Mouse (Mus musculus) ES-E14 (cell line): Measurements from ENCODE around the gene Htr6. TPM values are rescaled to one million over a fixed set of nuclear protein-coding genes. Genes with fewer than 3 reads are reported as not detected.

Source experiments
- DNase-seq: peaks from one replicate; pipeline ENCODE4 v3.0.0-alpha.2; 2013; ENCODE audit warnings: low read depth, low spot score
- H3K27ac ChIP-seq: 2 replicates; pipeline ENCODE4 v1.5.1; 2012; ENCODE audit warnings: low read depth, mild to moderate bottlenecking, low read length, moderate library complexity, mixed read lengths; ENCODE audit not compliant: poor library complexity, insufficient read depth, severe bottlenecking
- H3K36me3 ChIP-seq: 2 replicates; pipeline ENCODE4 v1.6.1; 2012; ENCODE audit warnings: mild to moderate bottlenecking, low read length, moderate library complexity, mixed read lengths; ENCODE audit not compliant: control insufficient read depth, poor library complexity, insufficient read depth, severe bottlenecking
- H3K4me1 ChIP-seq, 2 experiments: fragments of 150-350 bp in 1 of 2; sonication (generic) in 1 of 2; 2 replicates each; pipeline ENCODE4 v1.6.1; 2012; ENCODE audit warnings: low read length in 2 of 2, mild to moderate bottlenecking in 1 of 2, mixed read lengths in 1 of 2; ENCODE audit not compliant: control insufficient read depth in 2 of 2, insufficient read depth in 2 of 2, poor library complexity in 1 of 2
- H3K4me3 ChIP-seq, 2 experiments: fragments of 150-350 bp in 1 of 2; sonication (generic) in 1 of 2; 2 replicates each; pipeline ENCODE4 v1.5.1; 2012; ENCODE audit warnings: low read length in 2 of 2, low read depth in 1 of 2, mild to moderate bottlenecking in 1 of 2, mixed read lengths in 1 of 2; ENCODE audit not compliant: insufficient read depth in 1 of 2, poor library complexity in 1 of 2, severe bottlenecking in 1 of 2
- H3K9ac ChIP-seq: 2 replicates; pipeline ENCODE4 v1.6.1; 2012; ENCODE audit warnings: low read depth, mild to moderate bottlenecking, low read length, mixed read lengths; ENCODE audit not compliant: poor library complexity, insufficient read depth, severe bottlenecking
- H3K9me3 ChIP-seq: fragments of 150-350 bp; sonication (generic); 2 replicates; pipeline ENCODE4 v1.6.1; 2012; ENCODE audit warnings: low read depth, mild to moderate bottlenecking, low read length; ENCODE audit not compliant: control insufficient read depth, insufficient read depth
- CHD2 ChIP-seq: IDR thresholded peaks from 2 replicates; pipeline ENCODE4 v1.6.1; 2014; ENCODE audit warnings: mild to moderate bottlenecking, low read depth, low read length, inconsistent platforms
- HCFC1 ChIP-seq: IDR thresholded peaks from 2 replicates; pipeline ENCODE4 v1.6.1; 2012; ENCODE audit warnings: low read length, inconsistent platforms, borderline replicate concordance; ENCODE audit not compliant: insufficient read depth
- MAFK ChIP-seq: IDR thresholded peaks from 2 replicates; pipeline ENCODE4 v1.6.1; 2014; ENCODE audit warnings: mild to moderate bottlenecking, low read depth, low read length, inconsistent platforms; ENCODE audit not compliant: insufficient read depth
- ZC3H11A ChIP-seq: IDR thresholded peaks from 2 replicates; pipeline ENCODE4 v1.6.1; 2012; ENCODE audit warnings: low read depth, mild to moderate bottlenecking, inconsistent platforms, low read length, borderline replicate concordance
- ZNF384 ChIP-seq: IDR thresholded peaks from 2 replicates; pipeline ENCODE4 v1.6.1; 2012; ENCODE audit warnings: low read depth, low read length, inconsistent platforms
- in situ Hi-C, 2 experiments: fragments of 600-800 bp; cut with MboI; formaldehyde crosslinking; loops; one replicate each; pipeline ENCODE4 v1.15.1; 2025; ENCODE audit warnings: low sequenced_read_pairs in 2 of 2, inconsistent platforms in 1 of 2; ENCODE audit not compliant: unreplicated experiment in 2 of 2
- total RNA-seq: library from RNA; depleted of rRNA; stranded (reverse); fragments of 300-350 nt; gene quantifications from 2 replicates; pipeline ENCODE4 v1.2.3, GENCODE M21; 2012

The Htr6 gene
- total RNA-seq, 1 experiment, result 0.13 TPM

DNA sequence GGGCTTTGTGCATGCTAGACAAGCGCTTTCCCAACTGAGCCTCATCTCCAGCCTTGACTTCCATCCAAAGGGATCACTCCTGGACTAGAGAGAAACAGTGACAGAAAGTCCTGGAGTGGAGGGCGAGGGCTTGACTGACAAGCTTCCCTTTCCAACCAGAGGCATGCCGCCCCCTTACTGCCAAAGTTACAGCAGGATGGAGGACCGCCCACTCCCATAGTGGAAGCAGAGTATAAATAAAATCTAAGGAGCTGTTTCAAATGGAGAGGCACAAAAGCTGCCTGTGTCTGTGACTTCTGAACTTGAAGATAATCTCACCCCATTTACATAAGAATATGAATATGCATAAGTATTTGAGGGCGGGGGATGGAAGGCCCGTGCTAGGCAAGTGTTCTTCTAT, 26.9 kb downstream of the Htr6 start:
- H3K9me3 ChIP-seq, result no peaks in the 10 kb centered on the region
- in situ Hi-C loops, result no loop called here
- no peaks in the 10 kb centered on the region for H3K36me3 ChIP-seq
- H3K4me1 ChIP-seq, result no peaks in the 10 kb centered on the region
- TF ChIP-seq ZC3H11A (no peak), HCFC1 (no peak), ZNF384 (no peak), CHD2 (no peak), MAFK (no peak)
- no peak overlapping the region for H3K9ac ChIP-seq
- DNase-seq, result no peak
- no peak overlapping the region for H3K4me3 ChIP-seq
- no peak overlapping the region for H3K27ac ChIP-seq

DNA sequence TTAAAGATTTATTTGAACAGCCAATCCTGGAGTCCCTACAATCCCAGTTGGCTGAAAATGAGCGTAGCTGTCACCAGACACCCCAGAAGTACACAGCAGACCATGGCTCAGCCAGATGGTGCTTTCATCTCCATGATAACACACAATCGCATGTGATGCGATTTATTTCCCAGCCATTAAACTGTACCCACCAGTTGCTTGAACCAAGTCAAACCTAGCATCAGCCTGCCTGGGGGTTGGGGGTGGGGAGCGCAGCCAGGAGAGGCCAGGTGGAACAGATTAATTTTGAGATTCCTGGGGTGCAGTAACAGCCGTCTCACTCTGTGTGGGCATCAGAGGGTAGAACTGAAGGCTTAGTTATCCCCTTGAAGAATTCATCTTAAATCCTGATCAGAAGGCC, 29.0 kb downstream of the Htr6 start:
- Histone ChIP-seq H3K4me3 (no peak overlapping the region), H3K9ac (no peak overlapping the region), H3K4me1 (no peaks in the 10 kb centered on the region), H3K9me3 (no peaks in the 10 kb centered on the region), H3K36me3 (no peaks in the 10 kb centered on the region), H3K27ac (no peak overlapping the region)
- in situ Hi-C loops, result no loop called here
- no peak for DNase-seq
- TF ChIP-seq ZC3H11A (no peak), HCFC1 (no peak), MAFK (no peak), ZNF384 (no peak), CHD2 (no peak)

GRCm38 (mm10) chr4:139044566-139044965, 30.8 kb downstream of the Htr6 start:
- TF ChIP-seq CHD2 (no peak), ZNF384 (no peak), HCFC1 (no peak), MAFK (no peak), ZC3H11A (no peak)
- H3K9ac ChIP-seq, result no peak overlapping the region
- DNase-seq, result no peak
- no peak overlapping the region for H3K4me3 ChIP-seq
- peaks cover 0 to 2% of the 10 kb centered on the region in 2 experiments; a peak in 1 of 4 replicates for H3K4me1 ChIP-seq
- H3K9me3 ChIP-seq, result no peaks in the 10 kb centered on the region
- in situ Hi-C loops, result no loop called here
- no peaks in the 10 kb centered on the region for H3K36me3 ChIP-seq
- H3K27ac ChIP-seq, result no peak overlapping the region

- in situ Hi-C loops, result no loop called here
- no peak for DNase-seq
- TF ChIP-seq ZC3H11A, result no peak
- no peak for TF ChIP-seq HCFC1
- no peak for TF ChIP-seq ZNF384
- TF ChIP-seq CHD2, result no peak
- no peak for TF ChIP-seq MAFK
- Histone ChIP-seq H3K9me3 (no peaks in the 10 kb centered on the region), H3K9ac (no peak overlapping the region), H3K4me1 (peaks cover 0 to 2% of the 10 kb centered on the region in 2 experiments; a peak in 1 of 4 replicates), H3K36me3 (no peaks in the 10 kb centered on the region), H3K27ac (no peak overlapping the region), H3K4me3 (no peak overlapping the region)
These were observed 31.8 kb downstream of the Htr6 start for GRCm38 (mm10) chr4:139043600-139043999.

DNA sequence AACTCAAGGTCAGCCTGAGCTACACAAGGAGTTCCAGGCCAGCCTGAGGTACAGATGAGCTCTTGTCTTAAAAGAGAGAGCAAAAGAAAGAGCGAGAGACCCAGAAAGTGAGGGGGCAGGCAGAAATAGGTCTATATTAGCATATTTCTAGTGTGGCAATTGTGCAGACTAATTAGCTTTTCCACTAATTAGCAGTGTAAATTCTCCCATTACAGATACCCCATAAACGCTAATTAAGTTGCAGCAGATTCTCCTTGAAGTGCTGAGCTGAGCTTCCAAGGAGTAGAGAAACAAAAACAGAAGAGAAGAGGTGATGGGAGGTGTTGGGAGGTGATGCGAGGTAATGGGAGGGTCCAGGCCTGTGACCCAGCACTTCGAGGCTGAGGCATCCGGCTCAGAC, 32.8 kb downstream of the Htr6 start:
- DNase-seq, result no peak
- Histone ChIP-seq H3K9me3 (no peaks in the 10 kb centered on the region), H3K27ac (no peak overlapping the region), H3K36me3 (no peaks in the 10 kb centered on the region), H3K4me3 (no peak overlapping the region), H3K9ac (no peak overlapping the region), H3K4me1 (peaks cover 0 to 2% of the 10 kb centered on the region in 2 experiments; a peak in 1 of 4 replicates)
- in situ Hi-C loops, result no loop called here
- TF ChIP-seq ZC3H11A (no peak), CHD2 (no peak), HCFC1 (no peak)
